Mouse (Mus musculus): Measurements from ENCODE around the gene Sik2. TPM values are rescaled to one million over a fixed set of nuclear protein-coding genes. Genes with fewer than 3 reads are reported as not detected.

The Sik2 gene
- total and polyA plus RNA-seq, 2 experiments from 2014 or later: 14.4 to 24.4 TPM

GRCm38 (mm10) chr9:51007726-51008067, 1.2 kb downstream of the Sik2 start:
- 10% methylated on average over 10 of the region's 10 CpGs for WGBS
- no peaks in the 10 kb centered on the region for H3K4me1 ChIP-seq (ENCODE audit: insufficient read depth, low read length)
- DNase-seq (ENCODE audit: low spot score): no peak
- peak overlapping the region; percentile 87 for H3K9ac ChIP-seq (replicated peaks; ENCODE audit: low read length, poor library complexity, severe bottlenecking)
- peak overlapping the region; percentile 97 for H3K4me3 ChIP-seq (ENCODE audit: low read depth, low read length)
- peak overlapping the region; percentile 59 for H3K4me2 ChIP-seq (ENCODE audit: low read depth, low read length, poor library complexity, severe bottlenecking)
- H3K27ac ChIP-seq (ENCODE audit: low read depth, low read length): peak overlapping the region; percentile 79; the same call in 1 of the 2 replicates
- H3K36me3 ChIP-seq (ENCODE audit: insufficient read depth, low read length): no peaks in the 10 kb centered on the region
- H3K9me3 ChIP-seq (ENCODE audit: low read length): no peaks in the 10 kb centered on the region
- ATAC-seq (ENCODE audit: low FRiP score): no peak
- no peaks in the 10 kb centered on the region for H3K27me3 ChIP-seq (ENCODE audit: insufficient read depth, low read length)
- no peak for TF ChIP-seq CTCF (IDR thresholded peaks at IDR 0.05)

GRCm38 (mm10) chr9:51006846-51007245, 2.0 kb downstream of the Sik2 start:
- Histone ChIP-seq H3K4me2 (ENCODE audit: low read depth, low read length, poor library complexity, severe bottlenecking) (peak overlapping the region; percentile 59; the same call in 1 of the 2 replicates), H3K4me3 (ENCODE audit: low read depth, low read length) (no peak overlapping the region), H3K36me3 (ENCODE audit: insufficient read depth, low read length) (no peaks in the 10 kb centered on the region), H3K9me3 (ENCODE audit: low read length) (no peaks in the 10 kb centered on the region), H3K4me1 (ENCODE audit: insufficient read depth, low read length) (no peaks in the 10 kb centered on the region), H3K27ac (ENCODE audit: low read depth, low read length) (no peak overlapping the region), H3K27me3 (ENCODE audit: insufficient read depth, low read length) (no peaks in the 10 kb centered on the region), H3K9ac (replicated peaks; ENCODE audit: low read length, poor library complexity, severe bottlenecking) (no peak overlapping the region)
- DNase-seq (ENCODE audit: low spot score) (peak; percentile 80), ATAC-seq (ENCODE audit: low FRiP score) (no peak)
- peak; percentile 84 for TF ChIP-seq CTCF (IDR thresholded peaks at IDR 0.05)
- 1% methylated on average over 4 of the region's 4 CpGs for WGBS

- ATAC-seq (ENCODE audit: low FRiP score) (no peak), DNase-seq (ENCODE audit: low spot score) (no peak)
- no peaks in the 10 kb centered on the region for H3K36me3 ChIP-seq (ENCODE audit: insufficient read depth, low read length)
- H3K27ac ChIP-seq (ENCODE audit: low read depth, low read length): no peak overlapping the region
- H3K27me3 ChIP-seq (ENCODE audit: insufficient read depth, low read length): no peaks in the 10 kb centered on the region
- H3K9me3 ChIP-seq (ENCODE audit: low read length): no peaks in the 10 kb centered on the region
- no peak for TF ChIP-seq CTCF (IDR thresholded peaks at IDR 0.05)
- H3K9ac ChIP-seq (replicated peaks; ENCODE audit: low read length, poor library complexity, severe bottlenecking): no peak overlapping the region
- H3K4me3 ChIP-seq (ENCODE audit: low read depth, low read length): no peak overlapping the region
- H3K4me1 ChIP-seq (ENCODE audit: insufficient read depth, low read length): no peaks in the 10 kb centered on the region
- 96% methylated on average over 1 of the region's 1 CpGs for whole genome bisulfite sequencing
- H3K4me2 ChIP-seq (ENCODE audit: low read depth, low read length, poor library complexity, severe bottlenecking): no peak overlapping the region
These were observed 4.8 kb downstream of the Sik2 start for GRCm38 (mm10) chr9:51004062-51004461.

- DNase-seq (ENCODE audit: low spot score): no peak
- no peak for ATAC-seq (ENCODE audit: low FRiP score)
These were observed 22.2 kb downstream of the Sik2 start for GRCm38 (mm10) chr9:50986677-50987076.

GRCm38 (mm10) chr9:50986123-50986522, 22.8 kb downstream of the Sik2 start:
- no peak for TF ChIP-seq CTCF (IDR thresholded peaks at IDR 0.05)
- Histone ChIP-seq H3K9me3 (ENCODE audit: low read length) (no peaks in the 10 kb centered on the region), H3K27ac (ENCODE audit: low read depth, low read length) (no peak overlapping the region), H3K9ac (replicated peaks; ENCODE audit: low read length, poor library complexity, severe bottlenecking) (no peak overlapping the region), H3K36me3 (ENCODE audit: insufficient read depth, low read length) (no peaks in the 10 kb centered on the region), H3K4me3 (ENCODE audit: low read depth, low read length) (no peak overlapping the region), H3K27me3 (ENCODE audit: insufficient read depth, low read length) (no peaks in the 10 kb centered on the region), H3K4me1 (ENCODE audit: insufficient read depth, low read length) (no peaks in the 10 kb centered on the region), H3K4me2 (ENCODE audit: low read depth, low read length, poor library complexity, severe bottlenecking) (no peak overlapping the region)
- WGBS: 8% methylated on average over 8 of the region's 8 CpGs
- no peak for ATAC-seq (ENCODE audit: low FRiP score)
- DNase-seq (ENCODE audit: low spot score): no peak

More at GRCm38 (mm10) chr9:50986677-50987076, 22.2 kb downstream of the Sik2 start:
- H3K4me1 ChIP-seq (ENCODE audit: insufficient read depth, low read length): no peaks in the 10 kb centered on the region
- H3K36me3 ChIP-seq (ENCODE audit: insufficient read depth, low read length): no peaks in the 10 kb centered on the region
- no peaks in the 10 kb centered on the region for H3K9me3 ChIP-seq (ENCODE audit: low read length)
- no peak overlapping the region for H3K27ac ChIP-seq (ENCODE audit: low read depth, low read length)
- no peak overlapping the region for H3K4me3 ChIP-seq (ENCODE audit: low read depth, low read length)
- H3K9ac ChIP-seq (replicated peaks; ENCODE audit: low read length, poor library complexity, severe bottlenecking): no peak overlapping the region
- no peak for TF ChIP-seq CTCF (IDR thresholded peaks at IDR 0.05)
- no peaks in the 10 kb centered on the region for H3K27me3 ChIP-seq (ENCODE audit: insufficient read depth, low read length)
- no peak overlapping the region for H3K4me2 ChIP-seq (ENCODE audit: low read depth, low read length, poor library complexity, severe bottlenecking)

GRCm38 (mm10) chr9:50981499-50982190, 27.2 kb downstream of the Sik2 start:
- DNase-seq (ENCODE audit: low spot score) (no peak), ATAC-seq (ENCODE audit: low FRiP score) (no peak)
- no peak for TF ChIP-seq CTCF (IDR thresholded peaks at IDR 0.05)
- Histone ChIP-seq H3K36me3 (ENCODE audit: insufficient read depth, low read length) (no peaks in the 10 kb centered on the region), H3K4me2 (ENCODE audit: low read depth, low read length, poor library complexity, severe bottlenecking) (no peak overlapping the region), H3K4me1 (ENCODE audit: insufficient read depth, low read length) (no peaks in the 10 kb centered on the region), H3K27ac (ENCODE audit: low read depth, low read length) (no peak overlapping the region), H3K9me3 (ENCODE audit: low read length) (no peaks in the 10 kb centered on the region), H3K9ac (replicated peaks; ENCODE audit: low read length, poor library complexity, severe bottlenecking) (no peak overlapping the region), H3K4me3 (ENCODE audit: low read depth, low read length) (no peak overlapping the region), H3K27me3 (ENCODE audit: insufficient read depth, low read length) (no peaks in the 10 kb centered on the region)
- 90% methylated on average over 4 of the region's 4 CpGs for WGBS
